Mouse (Mus musculus) liver, postnatal 0 days (tissue): ENCODE measurements around the gene S100a11.
A peak's percentile ranks its signal among the peaks of the same experiment; 100 is the strongest.

Source experiments
- CTCF ChIP-seq: sonication (generic); IDR thresholded peaks from 2 replicates; pipeline ENCODE4 v1.5.1; 2016; ENCODE audit warnings: antibody characterized with exemption, low read depth
- EP300 ChIP-seq: IDR thresholded peaks from 2 replicates; pipeline ENCODE4 v1.6.1; 2016; ENCODE audit warnings: antibody characterized with exemption, low read depth, mild to moderate bottlenecking

- TF ChIP-seq EP300 (no peak), CTCF (peak; percentile 95)
Measured at GRCm38 (mm10) chr3:93547099-93547648, 26.9 kb downstream of the S100a11 start.
